Comparison of ENCODE assay signal across 9 mouse cellular contexts in the genomic region with DNA sequence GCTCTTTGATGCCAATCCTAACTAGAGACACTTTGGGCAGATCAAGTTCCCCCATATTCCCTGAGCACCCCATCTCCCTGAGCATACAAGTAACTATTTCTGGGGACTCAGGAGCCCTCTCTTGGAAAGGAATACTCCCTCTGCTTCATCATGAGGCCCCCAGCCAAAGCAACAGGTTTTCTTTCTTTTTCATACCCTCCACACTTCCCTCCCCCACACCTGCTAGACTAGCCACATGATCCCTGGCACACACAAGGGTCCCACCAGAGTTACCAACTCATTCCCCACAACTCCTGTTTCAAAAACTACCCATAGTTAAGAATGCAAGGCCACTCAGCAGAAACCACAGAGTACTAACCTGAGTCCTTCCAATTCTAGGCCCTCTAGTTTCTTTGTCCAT. TPM values are rescaled to one million over a fixed set of nuclear protein-coding genes. Genes with fewer than 3 reads are reported as not detected.
DNase-seq lines count a peak whose midpoint lies in the region; ATAC-seq and TF ChIP-seq lines count a peak whose summit lies in the region.
"Had no signal": no experiment of that assay in that cellular context is flagged by ENCODE, and none has a peak within 500 bp of the region (broad histone marks: within the 10 kb centered on the region; RNA-seq: fewer than 3 reads in every experiment).

No protein-coding gene starts in this region.

- ATAC-seq in hindbrain, embryonic 13.5 days (ENCODE audit: low FRiP score), result no peak
- ATAC-seq in midbrain, embryonic 15.5 days (replicated peaks), result no peak
- no peak for ATAC-seq in megakaryocyte progenitor cell, adult 5-6 weeks (replicated peaks; ENCODE audit: poor library complexity)

- H3K4me3 ChIP-seq in hindbrain, embryonic 13.5 days, result peak overlapping the region; percentile 99
- peak overlapping the region; percentile 83 for H3K4me3 ChIP-seq in midbrain, embryonic 15.5 days

- peak overlapping the region; percentile 99 for H3K9ac ChIP-seq in hindbrain, embryonic 13.5 days
- H3K9ac ChIP-seq in midbrain, embryonic 15.5 days, result peak overlapping the region; percentile 87

- TF ChIP-seq POLR2A in brain, embryonic 14.5 days (IDR thresholded peaks at IDR 0.05; ENCODE audit: borderline replicate concordance, extremely low read depth, insufficient read depth, insufficient read length, poor library complexity, severe bottlenecking), result no peak

- peak; percentile 21 for DNase-seq in kidney, adult 9 months
- DNase-seq in kidney, adult 8-10 months, result no peak
- DNase-seq in brain, embryonic 14.5 days (ENCODE audit: low read depth), result peak; percentile 3
- DNase-seq in ovary, postnatal 14 days (ENCODE audit: low spot score), result no peak
- DNase-seq in adrenal gland, adult 2 months, result no peak
- DNase-seq: adrenal gland, postnatal 25 days had no signal

- no peaks in the 10 kb centered on the region for H3K9me3 ChIP-seq in hindbrain, embryonic 13.5 days
- no peaks in the 10 kb centered on the region for H3K9me3 ChIP-seq in midbrain, embryonic 15.5 days

- no peak for TF ChIP-seq CTCF in brain, embryonic 14.5 days (IDR thresholded peaks at IDR 0.05; ENCODE audit: borderline replicate concordance, extremely low read depth, insufficient read depth, insufficient read length)

- peak overlapping the region; percentile 95 for H3K4me2 ChIP-seq in hindbrain, embryonic 13.5 days
- H3K4me2 ChIP-seq in midbrain, embryonic 15.5 days, result peak overlapping the region; percentile 96

- H3K36me3 ChIP-seq in hindbrain, embryonic 13.5 days, result peaks cover 32% of the 10 kb centered on the region
- peaks cover 22% of the 10 kb centered on the region for H3K36me3 ChIP-seq in midbrain, embryonic 15.5 days (replicated peaks)

- no peaks in the 10 kb centered on the region for H3K27me3 ChIP-seq in hindbrain, embryonic 13.5 days
- H3K27me3 ChIP-seq in midbrain, embryonic 15.5 days (replicated peaks), result no peaks in the 10 kb centered on the region

- peaks cover 27% of the 10 kb centered on the region for H3K4me1 ChIP-seq in hindbrain, embryonic 13.5 days (replicated peaks)
- H3K4me1 ChIP-seq in midbrain, embryonic 15.5 days, result peaks cover 31% of the 10 kb centered on the region

- H3K27ac ChIP-seq in hindbrain, embryonic 13.5 days, result no peak overlapping the region
- H3K27ac ChIP-seq in midbrain, embryonic 15.5 days, result no peak overlapping the region

RNA-seq across cellular contexts. Expression of gene Hnrnpul1, which starts 1.5 kb away (rescaled TPM):
- polyA plus RNA-seq in brain, embryonic 14.5 days (2012; rRNA removed), result 34.7 and 70.2 TPM in 2 replicates
- 49.9 and 50.7 TPM in 2 replicates for polyA plus RNA-seq in hindbrain, embryonic 13.5 days (2015; fragmentation: Nextera tagmentation; extraction: Ambion mirVana)
- 43.6 and 44.4 TPM in 2 replicates for polyA plus RNA-seq in midbrain, embryonic 15.5 days (2015; fragmentation: Nextera tagmentation; extraction: Ambion mirVana)
- total RNA-seq in adrenal gland, adult 2 months (2021), result 100 to 1,000 TPM; 104 to 109 TPM
- polyA plus RNA-seq in adrenal gland, adult 2 months (2012; rRNA removed), result 33.0 and 38.7 TPM in 2 replicates
- 132 and 135 TPM in 2 replicates for total RNA-seq in megakaryocyte progenitor cell, adult 5-6 weeks (2015)
- 126 and 141 TPM in 2 replicates for total RNA-seq in megakaryocyte progenitor cell, adult 5-6 weeks (2017)

RNA-seq across cellular contexts. Expression of gene Ccdc97, which starts 34.2 kb away (rescaled TPM):
- polyA plus RNA-seq in brain, embryonic 14.5 days (2012; rRNA removed), result 80.5 and 84.4 TPM in 2 replicates
- 33.1 and 33.8 TPM in 2 replicates for polyA plus RNA-seq in hindbrain, embryonic 13.5 days (2015; fragmentation: Nextera tagmentation; extraction: Ambion mirVana)
- polyA plus RNA-seq in midbrain, embryonic 15.5 days (2015; fragmentation: Nextera tagmentation; extraction: Ambion mirVana), result 39.5 and 40.2 TPM in 2 replicates
- total RNA-seq in adrenal gland, adult 2 months (2021), result 10 to 100 TPM; 47.4 to 50.9 TPM
- 90.9 and 95.2 TPM in 2 replicates for polyA plus RNA-seq in adrenal gland, adult 2 months (2012; rRNA removed)
- total RNA-seq in megakaryocyte progenitor cell, adult 5-6 weeks (2015), result 25.1 and 27.4 TPM in 2 replicates
- 10.5 and 18.3 TPM in 2 replicates for total RNA-seq in megakaryocyte progenitor cell, adult 5-6 weeks (2017)

RNA-seq across cellular contexts. Expression of gene Axl, which starts 35.4 kb away (rescaled TPM):
- 14.3 and 18.8 TPM in 2 replicates for polyA plus RNA-seq in brain, embryonic 14.5 days (2012; rRNA removed)
- polyA plus RNA-seq in hindbrain, embryonic 13.5 days (2015; fragmentation: Nextera tagmentation; extraction: Ambion mirVana), result 21.9 and 22.2 TPM in 2 replicates
- 20.2 and 22.2 TPM in 2 replicates for polyA plus RNA-seq in midbrain, embryonic 15.5 days (2015; fragmentation: Nextera tagmentation; extraction: Ambion mirVana)
- total RNA-seq in adrenal gland, adult 2 months (2021), result 10 to 100 TPM; 42.1 to 73.8 TPM
- 40.3 TPM in 2 replicates for polyA plus RNA-seq in adrenal gland, adult 2 months (2012; rRNA removed)
- total RNA-seq in megakaryocyte progenitor cell, adult 5-6 weeks (2015), result 1.1 and 2.3 TPM in 2 replicates
- total RNA-seq in megakaryocyte progenitor cell, adult 5-6 weeks (2017), result 1.5 and 1.9 TPM in 2 replicates

Comparison
In these comparisons a context has a peak if more than half of its experiments do, and no peak if none do; other contexts are left out.
1. DNase-seq: peak in kidney, adult 9 months (single experiment) and brain, embryonic 14.5 days (single experiment); none in kidney, adult 8-10 months (0 of 2), ovary, postnatal 14 days (single experiment) and adrenal gland, adult 2 months (single experiment).